Mouse (Mus musculus) adrenal gland, postnatal 36 days (tissue): Measurements from ENCODE around the gene Gtse1. TPM values are rescaled to one million over a fixed set of nuclear protein-coding genes. Genes with fewer than 3 reads are reported as not detected.

Source experiments
- DNase-seq, 2 experiments: peaks; one replicate each; pipeline ENCODE4 v3.0.0; 2021; ENCODE audit warnings: mixed read lengths in 1 of 2
- total RNA-seq, 2 experiments: library from RNA; stranded (reverse); gene quantifications; 2 replicates each; pipeline ENCODE4 v1.2.3; 2021

Gene Gtse1
- total RNA-seq, 2 experiments from 2014 or later, result 1.1 to 1.6 TPM

GRCm38 (mm10) chr15:85921855-85922254, 62.3 kb downstream of the Gtse1 start:
- DNase-seq, result peak; percentile 55 to 63

Other genes starting within 250 kb of the Gtse1 start
- gene Ppara, start 124.8 kb upstream of the Gtse1 start, total RNA-seq, result 10 to 100 TPM; 23.9 to 38.5 TPM
- gene Cdpf1, start 48.0 kb upstream of the Gtse1 start, total RNA-seq, result 10 to 100 TPM; 15.3 to 27.0 TPM
- under 1 TPM; 0.20 to 0.26 TPM for gene Pkdrej, start 38.0 kb upstream of the Gtse1 start, total RNA-seq
- gene Ttc38, start 27.4 kb upstream of the Gtse1 start, total RNA-seq, result 10 to 100 TPM; 17.0 to 21.4 TPM
- gene Trmu, start 19.6 kb downstream of the Gtse1 start, total RNA-seq, result 10 to 100 TPM; 22.7 to 24.2 TPM
- gene Celsr1, start 174.0 kb downstream of the Gtse1 start, total RNA-seq, result 1 to 10 TPM; 5.1 to 6.3 TPM
- gene Gramd4, start 197.9 kb downstream of the Gtse1 start, total RNA-seq, result 10 to 100 TPM; 13.9 to 18.7 TPM